Mouse (Mus musculus): ENCODE measurements around the gene Tor3a.

DNA sequence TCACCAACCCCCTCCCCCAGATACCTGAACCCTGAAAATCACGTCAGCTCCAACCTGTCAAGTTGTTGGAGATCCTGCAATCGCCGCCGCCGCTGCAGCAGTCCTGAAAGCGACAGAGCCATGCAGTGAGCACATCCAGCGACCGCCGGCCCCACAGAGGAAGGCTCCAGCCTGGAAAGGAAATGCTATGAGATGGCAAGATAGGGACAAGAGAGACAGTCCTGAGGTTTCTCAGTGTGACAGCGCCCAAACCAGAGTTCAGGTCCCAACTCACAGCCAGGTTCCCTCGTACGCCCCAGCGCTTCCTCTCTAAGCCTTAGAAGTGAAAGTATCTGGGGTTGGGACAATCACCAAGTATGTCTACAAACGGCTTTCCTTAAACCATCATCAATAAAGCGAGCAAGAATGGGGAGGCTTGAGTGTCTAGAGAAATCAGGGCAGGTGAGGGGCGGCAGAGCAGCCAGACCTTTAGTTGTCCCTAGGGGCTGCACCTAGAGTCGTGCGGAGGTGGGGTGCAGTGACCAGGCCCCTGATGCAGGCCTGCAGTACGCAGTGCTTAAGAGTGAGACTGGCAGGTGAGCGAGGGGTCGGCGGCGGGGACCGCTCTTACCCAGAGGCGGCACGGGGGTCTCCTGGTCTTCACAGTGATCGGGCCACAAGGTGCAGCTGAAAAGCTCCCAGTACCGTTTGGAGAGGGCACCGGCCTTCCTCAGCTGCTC, 521 bp downstream of the Tor3a start:
- no peak for TF ChIP-seq CTCF (conservative IDR thresholded peaks at IDR 0.05; ENCODE audit: low read length)
- no peak for TF ChIP-seq NANOG (IDR thresholded peaks at IDR 0.05; ENCODE audit: borderline replicate concordance, low read length)
- TF ChIP-seq POU5F1 (IDR thresholded peaks at IDR 0.05; ENCODE audit: borderline replicate concordance, low read length) = no peak
